Mouse (Mus musculus) liver, adult 2 months (tissue): Measurements from ENCODE around the gene Kdm5b. TPM values are rescaled to one million over a fixed set of nuclear protein-coding genes. Genes with fewer than 3 reads are reported as not detected.
A peak's percentile ranks its signal among the peaks of the same experiment; 100 is the strongest.
"Not testable (repeated sequence)": the region's sequence is repeated elsewhere in the genome, so short reads cannot be mapped to it uniquely, and the experiment has no call there.

Experiments
- DNase-seq: peaks from one replicate; pipeline ENCODE4 v3.0.0-alpha.2; 2011; ENCODE audit warnings: low read depth, low spot score; ENCODE audit errors: extremely low read depth
- H3K27ac ChIP-seq: fragments of 200-500 bp; replicated peaks from 2 replicates; pipeline ENCODE4 v1.5.1; 2012; ENCODE audit warnings: low read depth, mild to moderate bottlenecking, control low read depth, inconsistent platforms, low read length; ENCODE audit not compliant: insufficient read depth
- H3K27me3 ChIP-seq: fragments of 200-500 bp; 2 replicates; pipeline ENCODE4 v1.6.1; 2012; ENCODE audit warnings: mild to moderate bottlenecking, moderate library complexity, low read length, inconsistent platforms; ENCODE audit not compliant: control insufficient read depth, insufficient read depth
- H3K36me3 ChIP-seq: fragments of 200-500 bp; 2 replicates; pipeline ENCODE4 v1.6.1; 2012; ENCODE audit warnings: low read length, inconsistent platforms; ENCODE audit not compliant: control insufficient read depth, insufficient read depth
- H3K4me1 ChIP-seq: fragments of 200-500 bp; 2 replicates; pipeline ENCODE4 v1.6.1; 2011; ENCODE audit warnings: low read length; ENCODE audit not compliant: control insufficient read depth, insufficient read depth
- H3K4me3 ChIP-seq: fragments of 200-500 bp; 2 replicates; pipeline ENCODE4 v1.5.1; 2011; ENCODE audit warnings: low read depth, mild to moderate bottlenecking, control low read depth, low read length, moderate library complexity; ENCODE audit not compliant: insufficient read depth
- H3K79me2 ChIP-seq: fragments of 200-500 bp; 2 replicates; pipeline ENCODE4 v1.6.1; 2012; ENCODE audit warnings: inconsistent platforms, mild to moderate bottlenecking, low read length, moderate library complexity; ENCODE audit not compliant: control insufficient read depth, insufficient read depth
- H3K9ac ChIP-seq: fragments of 200-500 bp; 2 replicates; pipeline ENCODE4 v1.6.1; 2012; ENCODE audit warnings: low read depth, mild to moderate bottlenecking, control low read depth, inconsistent platforms, low read length
- CTCF ChIP-seq: fragments of 200-500 bp; IDR thresholded peaks from 2 replicates; pipeline ENCODE4 v1.5.1; 2011; ENCODE audit warnings: low read depth, low read length, control low read depth
- POLR2A ChIP-seq: fragments of 200-500 bp; IDR thresholded peaks from 2 replicates; pipeline ENCODE4 v1.6.1; 2011; ENCODE audit warnings: low read length, control low read depth; ENCODE audit not compliant: insufficient read depth; ENCODE audit errors: extremely low read depth
- WGBS: fragments of 180-500 bp; shearing (Covaris S2); methylation state at CpG from one replicate; pipeline ENCODE4 v1.1.7; 2018; 5-methylcytosine and 5-hydroxymethylcytosine counted together
- polyA plus RNA-seq: library from polyadenylated mRNA; depleted of rRNA; stranded (reverse); fragments of >200 nt; gene quantifications from 2 replicates; pipeline ENCODE4 v1.2.3, GENCODE M21; 2012
- total RNA-seq: library from RNA; depleted of rRNA; stranded (reverse); fragments of >200 nt; gene quantifications from 2 replicates; pipeline ENCODE4 v1.2.3, GENCODE M21; 2014

Gene Kdm5b
- total and polyA plus RNA-seq, 2 experiments: 6.8 to 9.2 TPM

- Histone ChIP-seq H3K36me3 (no peaks in the 10 kb centered on the region), H3K4me1 (peaks cover 11% of the 10 kb centered on the region), H3K79me2 (no peaks in the 10 kb centered on the region), H3K4me3 (no peak overlapping the region), H3K27me3 (no peaks in the 10 kb centered on the region), H3K9ac (no peak overlapping the region), H3K27ac (no peak overlapping the region)
- TF ChIP-seq CTCF (no peak), POLR2A (no peak)
- peak; percentile 31 for DNase-seq
- WGBS: 30% methylated on average over 2 of the region's 2 CpGs
Observed at GRCm38 (mm10) chr1:134522325-134522724, 37.6 kb upstream of the Kdm5b start.

DNA sequence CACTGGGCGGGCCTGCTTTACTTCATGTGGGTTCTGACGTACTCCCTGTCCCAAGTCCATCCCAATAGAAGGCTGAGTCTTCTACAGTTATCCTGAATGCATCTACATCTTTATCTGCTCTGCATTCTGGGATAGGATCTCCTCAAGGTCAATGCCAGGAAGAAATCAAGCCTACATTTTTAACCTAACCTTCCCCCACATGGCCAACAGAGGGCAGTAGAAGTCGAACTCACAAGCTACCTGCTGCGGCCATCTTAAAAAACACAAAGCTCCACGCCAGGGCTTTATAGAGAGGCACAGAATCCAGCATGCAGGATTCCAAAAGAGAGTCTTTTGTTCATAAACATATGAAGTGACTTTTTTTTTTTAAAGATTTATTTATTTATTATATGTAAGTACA, 35.5 kb upstream of the Kdm5b start:
- WGBS: 78% methylated on average over 5 of the region's 5 CpGs
- peak; percentile 28 for DNase-seq
- no peak overlapping the region for H3K9ac ChIP-seq
- peaks cover 7% of the 10 kb centered on the region; the same call in 1 of the 2 replicates for H3K4me1 ChIP-seq
- no peak overlapping the region for H3K4me3 ChIP-seq
- no peaks in the 10 kb centered on the region for H3K27me3 ChIP-seq
- H3K79me2 ChIP-seq: no peaks in the 10 kb centered on the region
- H3K27ac ChIP-seq: no peak overlapping the region
- no peaks in the 10 kb centered on the region for H3K36me3 ChIP-seq
- TF ChIP-seq CTCF: peak; percentile 25; the same call in 1 of the 2 replicates
- TF ChIP-seq POLR2A: no peak

GRCm38 (mm10) chr1:134525015-134525414, 35.0 kb upstream of the Kdm5b start:
- H3K4me1 ChIP-seq: peaks cover 5% of the 10 kb centered on the region; the same call in 1 of the 2 replicates
- TF ChIP-seq CTCF: no peak
- TF ChIP-seq POLR2A: no peak
- H3K36me3 ChIP-seq: no peaks in the 10 kb centered on the region
- H3K27me3 ChIP-seq: no peaks in the 10 kb centered on the region
- no peak overlapping the region for H3K9ac ChIP-seq
- DNase-seq: no peak
- no peak overlapping the region for H3K4me3 ChIP-seq
- 96% methylated on average over 1 of the region's 1 CpGs for WGBS
- H3K27ac ChIP-seq: no peak overlapping the region
- H3K79me2 ChIP-seq: no peaks in the 10 kb centered on the region

- H3K36me3 ChIP-seq: no peaks in the 10 kb centered on the region
- DNase-seq: no peak
- no peak overlapping the region for H3K27ac ChIP-seq
- H3K4me1 ChIP-seq: no peaks in the 10 kb centered on the region
- TF ChIP-seq CTCF (no peak), POLR2A (no peak)
- no peaks in the 10 kb centered on the region for H3K79me2 ChIP-seq
- WGBS: 68% methylated on average over 6 of the region's 6 CpGs
- no peak overlapping the region for H3K4me3 ChIP-seq
- no peaks in the 10 kb centered on the region for H3K27me3 ChIP-seq
- H3K9ac ChIP-seq: no peak overlapping the region
Observed at GRCm38 (mm10) chr1:134526752-134527151, 33.2 kb upstream of the Kdm5b start.

GRCm38 (mm10) chr1:134530618-134531017, 29.4 kb upstream of the Kdm5b start:
- no peak overlapping the region for H3K4me3 ChIP-seq
- no peak overlapping the region for H3K27ac ChIP-seq
- WGBS: 91% methylated on average over 6 of the region's 6 CpGs
- H3K9ac ChIP-seq: no peak overlapping the region
- no peaks in the 10 kb centered on the region for H3K79me2 ChIP-seq
- H3K27me3 ChIP-seq: no peaks in the 10 kb centered on the region
- no peaks in the 10 kb centered on the region for H3K36me3 ChIP-seq
- DNase-seq: no peak
- TF ChIP-seq CTCF (no peak), POLR2A (no peak)
- no peaks in the 10 kb centered on the region for H3K4me1 ChIP-seq

- not testable (repeated sequence) for H3K9ac ChIP-seq, H3K4me1 ChIP-seq, H3K36me3 ChIP-seq, DNase-seq, H3K27me3 ChIP-seq, H3K4me3 ChIP-seq, H3K27ac ChIP-seq, H3K79me2 ChIP-seq
- 96% methylated on average over 10 of the region's 10 CpGs for WGBS
Observed at GRCm38 (mm10) chr1:134533710-134534109, 26.3 kb upstream of the Kdm5b start.
